13 mouse cellular contexts compared by ENCODE assay signal in the genomic region with DNA sequence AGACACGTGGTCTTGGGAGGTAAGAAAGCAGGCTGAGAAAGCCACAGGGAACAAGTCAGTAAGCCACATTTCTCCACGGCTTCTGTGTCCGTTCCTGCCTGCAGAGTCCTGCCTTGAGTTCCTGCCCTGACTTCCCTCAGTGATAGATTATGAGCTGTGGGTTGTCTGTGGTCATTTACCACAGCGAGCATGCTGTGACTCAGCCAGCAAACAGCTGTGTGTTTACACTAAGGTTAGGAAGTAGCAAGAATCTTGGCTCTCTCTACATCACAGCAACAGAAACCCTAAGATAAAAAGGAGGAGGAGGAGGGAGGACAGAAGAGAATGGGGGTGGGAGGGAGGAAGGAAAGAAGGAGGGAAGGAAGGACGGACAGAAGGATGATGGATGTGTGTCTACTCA. TPM values are rescaled to one million over a fixed set of nuclear protein-coding genes. Genes with fewer than 3 reads are reported as not detected.
"Had no signal": no experiment of that assay in that cellular context is flagged by ENCODE, and none has a peak within 500 bp of the region (broad histone marks: within the 10 kb centered on the region; RNA-seq: fewer than 3 reads in every experiment).

No protein-coding gene starts in this region.

- H3K4me2 ChIP-seq: limb, embryonic 12.5 days; liver, embryonic 13.5 days; neural tube, embryonic 12.5 days had no signal

- H3K4me3 ChIP-seq: limb, embryonic 12.5 days; liver, embryonic 13.5 days; midbrain, embryonic 10.5 days; neural tube, embryonic 12.5 days had no signal

- H3K36me3 ChIP-seq: liver, embryonic 13.5 days had no signal

- H3K9me3 ChIP-seq: limb, embryonic 12.5 days; liver, embryonic 13.5 days; midbrain, embryonic 10.5 days; neural tube, embryonic 12.5 days had no signal

- DNase-seq: kidney, adult 8-10 months; kidney, postnatal 25 days; layer of hippocampus, postnatal 36 days; liver; liver, embryonic 13.5 days; liver, postnatal 0 days; midbrain, embryonic 14.5 days; thymus, postnatal 36 days had no signal

- H3K27me3 ChIP-seq: liver, embryonic 13.5 days; neural tube, embryonic 12.5 days had no signal

- ATAC-seq: liver, postnatal 0 days had no signal

- H3K9ac ChIP-seq: limb, embryonic 12.5 days; liver, embryonic 13.5 days; liver, postnatal 0 days; neural tube, embryonic 12.5 days had no signal

- H3K4me1 ChIP-seq: liver, embryonic 13.5 days; midbrain, embryonic 10.5 days; neural tube, embryonic 12.5 days had no signal

- H3K27ac ChIP-seq: limb, embryonic 12.5 days; liver, embryonic 13.5 days; midbrain, embryonic 10.5 days; neural tube, embryonic 12.5 days had no signal

RNA-seq across cellular contexts. Expression of a gene that starts 59.6 kb away (rescaled TPM):
- total RNA-seq: megakaryocyte, adult 5-6 weeks; neutrophil, adult 5-6 weeks had no signal
